Mouse (Mus musculus): ENCODE results near the gene Ip6k3. TPM values are rescaled to one million over a fixed set of nuclear protein-coding genes. Genes with fewer than 3 reads are reported as not detected.

Ip6k3 gene
- polyA plus RNA-seq, 3 experiments from 2014 or later: not detected

DNA sequence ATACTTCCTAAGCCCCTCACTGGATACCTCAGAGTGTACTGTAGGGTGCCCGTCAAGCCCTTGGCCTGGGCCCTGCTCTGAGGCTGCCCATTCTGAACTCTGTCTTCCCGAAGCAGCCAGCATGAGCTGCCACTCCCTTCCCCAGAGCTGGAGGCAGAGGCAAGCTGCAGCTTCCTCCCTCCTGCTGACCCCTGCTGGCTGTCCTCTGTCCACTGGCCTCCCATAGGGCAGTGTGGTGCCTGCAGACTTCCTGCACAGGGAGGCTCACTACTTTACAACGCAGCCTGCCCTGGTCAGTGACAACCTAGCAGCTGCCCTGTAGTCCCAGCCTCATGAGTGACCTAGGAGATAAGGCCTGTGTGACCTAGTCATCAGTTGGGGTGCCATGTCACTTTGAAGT, 14.1 kb upstream of the Ip6k3 start:
- ATAC-seq: no peak

DNA sequence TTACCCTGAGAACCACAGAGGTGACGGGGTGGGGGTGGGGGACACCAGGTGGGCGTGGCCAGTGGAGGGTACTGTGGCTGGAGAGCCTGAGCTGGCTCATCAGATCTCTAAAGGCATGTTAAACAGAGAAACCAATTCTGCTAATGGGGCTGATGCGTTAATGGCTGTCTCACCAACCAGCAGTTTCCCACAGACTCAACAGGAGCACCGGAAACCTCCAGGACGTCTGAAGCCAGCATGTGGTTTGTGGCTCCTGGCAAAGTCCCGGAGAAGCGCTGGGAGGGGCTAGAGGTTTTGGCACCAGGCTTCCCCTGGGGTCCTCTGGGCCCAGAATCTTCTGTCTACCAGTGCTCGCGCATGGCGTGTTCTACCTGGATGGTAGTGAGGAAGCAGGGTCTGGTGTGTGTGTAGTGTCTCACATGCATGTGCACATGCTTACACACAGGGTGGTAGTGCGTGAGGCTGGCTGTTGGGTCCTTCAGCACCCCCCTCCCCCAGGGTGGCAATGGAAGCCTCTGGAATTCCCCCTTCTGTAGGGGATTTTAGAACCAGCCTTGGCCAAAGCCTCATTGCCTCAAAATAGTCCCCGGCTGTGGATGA, 12.2 kb upstream of the Ip6k3 start:
- ATAC-seq: no peak

DNA sequence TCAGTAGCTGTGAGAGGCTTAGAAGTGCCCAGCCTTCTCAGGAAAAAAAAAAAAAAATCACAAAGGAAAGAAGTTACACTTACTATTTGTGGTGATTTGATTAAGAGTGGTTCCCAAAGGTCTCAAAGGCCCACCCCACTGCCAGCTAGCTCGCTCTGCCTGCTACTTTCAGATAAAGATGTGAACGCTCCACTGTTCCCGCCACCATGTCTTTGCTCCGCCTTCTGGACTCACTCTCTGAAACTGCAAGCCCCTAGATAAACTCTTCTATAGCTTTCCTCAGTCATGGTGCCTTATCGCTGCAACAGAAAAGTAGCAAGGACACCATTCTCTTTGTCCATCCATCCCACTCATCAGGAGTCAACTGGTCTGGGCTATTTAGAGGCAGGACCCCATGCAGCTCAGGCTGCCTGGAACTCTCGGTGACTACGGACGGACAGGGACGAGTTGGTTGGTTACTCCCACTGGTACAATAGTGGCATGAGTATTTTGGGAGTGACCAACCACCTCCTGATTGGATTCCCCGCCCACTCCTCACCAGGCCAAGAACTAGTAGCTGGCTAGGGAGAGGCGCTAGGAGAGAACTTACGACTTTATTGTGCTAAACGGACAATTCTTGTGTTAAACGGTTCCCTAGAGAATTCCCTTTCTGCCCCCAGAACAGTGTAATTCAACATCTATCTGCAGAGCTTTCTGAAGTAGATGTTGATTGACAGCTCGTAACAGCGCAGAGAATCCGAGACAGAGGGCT, 11.0 kb upstream of the Ip6k3 start:
- no peak for ATAC-seq

GRCm38 (mm10) chr17:27178019-27178418, 10.4 kb upstream of the Ip6k3 start:
- ATAC-seq: no peak

- ATAC-seq: no peak
Measured at GRCm38 (mm10) chr17:27176754-27177153, 9.2 kb upstream of the Ip6k3 start.

DNA sequence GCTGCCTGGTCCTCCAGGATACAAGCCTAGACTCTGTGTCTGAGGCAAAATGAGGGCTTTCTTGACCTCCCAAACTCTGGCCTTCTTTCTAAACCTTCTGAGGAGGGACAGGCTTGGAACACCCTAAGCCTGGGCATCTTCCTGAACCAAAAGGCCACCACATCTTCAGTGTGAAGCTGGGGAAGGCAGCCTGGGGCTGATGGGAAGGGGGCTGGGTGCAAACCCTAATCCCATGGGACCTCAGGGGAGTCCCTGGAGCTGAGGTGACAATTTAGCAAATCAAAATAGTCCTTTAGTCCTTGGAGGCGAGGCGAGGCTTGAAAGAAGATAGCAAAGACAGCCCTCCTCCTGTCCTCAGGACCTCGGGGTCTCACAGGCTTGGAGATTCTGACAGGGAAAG, 8.7 kb upstream of the Ip6k3 start:
- no peak for ATAC-seq

- ATAC-seq: no peak
Measured at GRCm38 (mm10) chr17:27175196-27175874, 7.7 kb upstream of the Ip6k3 start.

- ATAC-seq: no peak
Measured at GRCm38 (mm10) chr17:27173715-27174114, 6.1 kb upstream of the Ip6k3 start.

- no peak for ATAC-seq
Measured at GRCm38 (mm10) chr17:27172459-27172858, 4.9 kb upstream of the Ip6k3 start.

- no peak for ATAC-seq
Measured at GRCm38 (mm10) chr17:27171121-27171520, 3.5 kb upstream of the Ip6k3 start.

DNA sequence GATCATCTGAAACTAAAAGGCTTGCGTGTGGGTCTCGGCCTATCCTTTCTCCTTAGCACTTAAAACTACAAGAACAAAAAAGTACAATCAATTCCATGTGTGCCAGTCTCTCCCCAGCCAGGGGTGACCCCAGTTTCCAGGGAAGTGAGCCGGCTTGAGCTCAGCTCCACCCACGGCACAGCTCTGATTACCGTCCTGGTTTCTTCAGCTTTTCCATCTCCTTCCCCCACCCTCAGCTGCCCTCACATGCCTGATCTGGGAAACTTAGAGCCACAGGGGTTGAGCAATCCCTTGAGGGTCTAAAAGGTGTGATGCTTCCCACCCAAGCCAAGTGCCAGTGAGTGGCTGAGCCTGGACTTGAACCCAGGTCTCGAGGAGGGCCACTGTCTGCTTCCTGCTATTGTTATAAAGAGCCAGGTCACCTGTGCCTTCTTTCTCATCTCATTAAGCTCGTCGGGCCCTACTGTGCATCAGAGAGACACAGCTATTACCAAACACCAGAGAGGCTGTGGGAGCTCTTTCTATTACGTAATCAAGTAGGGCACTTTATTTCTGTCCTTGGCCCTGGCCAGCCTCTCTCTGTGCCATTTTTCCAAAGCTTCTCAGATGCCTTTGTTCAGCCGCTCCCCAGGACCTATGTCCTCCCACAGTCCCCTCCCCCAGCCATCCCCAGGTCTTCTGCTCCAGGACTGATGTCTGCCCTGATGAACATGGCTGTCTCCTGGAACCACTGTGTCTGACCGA, 2.5 kb upstream of the Ip6k3 start:
- ATAC-seq: no peak

- ATAC-seq: no peak
Measured at GRCm38 (mm10) chr17:27168569-27168968, 974 bp upstream of the Ip6k3 start.

GRCm38 (mm10) chr17:27166901-27167300, 694 bp downstream of the Ip6k3 start:
- ATAC-seq: no peak

- ATAC-seq: no peak
Measured at GRCm38 (mm10) chr17:27165054-27165773, 2.4 kb downstream of the Ip6k3 start.

DNA sequence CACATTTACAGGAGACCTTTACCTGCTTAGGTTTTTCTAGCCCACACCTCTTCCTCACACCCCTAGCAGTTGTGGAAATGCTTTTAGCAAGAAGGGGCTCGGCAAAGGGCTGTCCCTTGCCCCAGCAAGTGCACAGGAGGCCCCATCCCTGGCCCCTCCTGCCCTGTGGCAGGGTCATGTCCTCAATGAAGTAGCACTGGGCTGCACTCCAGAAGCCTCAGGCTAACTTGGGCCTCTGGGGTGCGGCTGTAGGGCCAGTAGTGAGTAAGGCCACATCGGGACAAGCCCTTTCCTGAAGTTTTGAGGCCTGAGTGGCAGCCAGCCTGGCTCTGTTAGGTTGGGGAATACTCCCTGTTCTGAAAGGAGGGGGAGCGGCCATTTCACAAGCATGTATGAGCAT, 6.7 kb downstream of the Ip6k3 start:
- ATAC-seq: no peak

DNA sequence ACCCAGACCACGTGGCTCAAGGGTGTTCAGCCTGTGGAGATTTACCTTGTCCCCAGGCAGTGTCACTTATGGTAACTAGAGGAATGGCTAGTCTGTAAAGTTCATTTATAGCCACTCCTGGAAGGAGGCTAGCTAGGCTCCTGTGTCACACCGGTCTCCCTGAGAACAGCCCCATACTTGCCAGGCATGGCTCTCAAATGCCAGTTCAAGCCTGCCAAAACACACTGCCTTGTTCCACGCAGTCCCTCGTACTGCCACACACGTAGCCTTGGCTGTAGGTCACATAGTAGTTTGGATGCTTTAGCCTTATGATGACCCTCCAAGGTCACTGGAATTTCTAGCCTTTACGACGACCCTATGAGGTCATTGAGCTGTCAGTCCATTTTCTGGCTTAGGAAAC, 8.4 kb downstream of the Ip6k3 start:
- ATAC-seq: no peak

DNA sequence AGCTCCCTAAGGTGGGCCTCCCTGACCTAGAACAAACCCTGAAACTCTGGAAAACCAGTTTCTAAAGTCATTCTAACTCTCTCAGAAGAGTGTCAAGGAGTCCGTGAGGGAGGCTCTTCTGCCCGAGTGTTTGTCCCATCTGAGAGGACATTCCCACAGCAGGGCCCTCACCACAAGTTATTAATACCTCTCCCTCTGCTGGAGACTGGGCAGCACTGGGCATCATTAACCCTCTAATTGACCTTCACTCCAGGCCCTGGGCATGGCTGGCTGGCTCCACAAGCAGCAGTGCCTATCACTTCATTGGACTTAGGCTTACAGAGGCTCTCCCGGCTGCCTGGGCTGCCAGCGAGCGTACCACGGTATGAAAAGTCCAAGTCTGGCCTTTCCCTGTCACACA, 9.2 kb downstream of the Ip6k3 start:
- ATAC-seq: no peak

GRCm38 (mm10) chr17:27155752-27156151, 11.8 kb downstream of the Ip6k3 start:
- no peak for ATAC-seq

DNA sequence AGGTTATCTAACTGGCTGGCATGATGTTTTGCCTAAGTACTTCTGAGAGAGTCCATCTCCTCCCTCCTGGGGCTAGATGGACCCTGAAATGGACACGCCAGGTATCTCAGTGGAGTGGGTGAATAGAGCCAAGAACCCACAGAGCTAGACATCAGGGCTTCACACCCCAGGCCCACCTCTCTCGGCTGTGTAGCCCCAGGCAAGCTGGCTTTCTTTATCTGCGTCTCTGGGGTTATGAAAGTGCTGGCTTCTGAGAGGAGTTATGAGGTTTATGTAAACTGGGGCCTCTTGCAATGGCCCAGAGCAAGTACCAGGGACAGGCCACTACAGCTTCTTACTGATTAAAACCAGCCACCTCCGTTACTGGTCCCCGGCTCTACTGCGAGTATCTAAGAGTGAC, 12.7 kb downstream of the Ip6k3 start:
- no peak for ATAC-seq

DNA sequence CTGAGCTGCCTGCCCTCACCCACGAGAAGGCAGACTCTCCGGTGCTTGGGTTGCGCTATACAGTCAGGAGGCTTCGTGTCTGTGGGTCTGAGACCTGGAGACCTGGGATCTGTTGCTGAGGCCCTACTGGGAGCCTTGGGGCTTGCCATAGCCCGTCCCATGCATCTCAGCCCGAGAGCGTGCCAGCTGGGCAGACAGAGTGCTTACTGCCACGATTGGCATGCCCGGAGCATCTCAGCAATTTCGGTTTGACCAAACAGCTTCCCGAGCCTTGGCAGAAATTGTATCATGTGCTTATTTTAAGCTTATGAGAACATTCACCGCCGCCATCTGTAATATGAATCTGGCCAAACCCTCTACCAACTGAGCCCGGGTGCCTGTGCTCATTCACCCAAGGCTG, 13.3 kb downstream of the Ip6k3 start:
- no peak for ATAC-seq

DNA sequence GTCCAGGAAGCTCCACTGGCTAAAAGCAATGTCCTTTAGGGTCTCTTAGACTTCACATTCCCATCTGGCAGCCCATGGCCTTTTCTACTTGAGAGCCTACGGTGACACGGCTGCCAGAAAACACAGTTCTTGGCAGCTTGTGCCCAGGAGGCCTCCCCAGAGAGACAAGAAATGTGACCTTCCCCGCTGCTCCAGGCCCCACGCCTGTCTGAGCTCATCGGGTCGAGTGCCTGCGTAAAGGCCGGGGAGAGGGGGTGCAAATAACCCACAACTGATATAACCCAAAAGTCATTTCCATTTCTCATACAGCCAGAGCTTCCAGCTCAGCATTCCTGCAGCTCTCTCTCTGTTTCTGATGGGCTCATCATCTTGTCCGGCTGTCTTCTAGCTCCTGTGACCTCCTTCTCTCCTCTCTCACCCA, 13.8 kb downstream of the Ip6k3 start:
- ATAC-seq: no peak

- no peak for ATAC-seq
Measured at GRCm38 (mm10) chr17:27152976-27153723, 14.4 kb downstream of the Ip6k3 start.
